ENCODE assay signal across 8 mouse cellular contexts in the genomic region with DNA sequence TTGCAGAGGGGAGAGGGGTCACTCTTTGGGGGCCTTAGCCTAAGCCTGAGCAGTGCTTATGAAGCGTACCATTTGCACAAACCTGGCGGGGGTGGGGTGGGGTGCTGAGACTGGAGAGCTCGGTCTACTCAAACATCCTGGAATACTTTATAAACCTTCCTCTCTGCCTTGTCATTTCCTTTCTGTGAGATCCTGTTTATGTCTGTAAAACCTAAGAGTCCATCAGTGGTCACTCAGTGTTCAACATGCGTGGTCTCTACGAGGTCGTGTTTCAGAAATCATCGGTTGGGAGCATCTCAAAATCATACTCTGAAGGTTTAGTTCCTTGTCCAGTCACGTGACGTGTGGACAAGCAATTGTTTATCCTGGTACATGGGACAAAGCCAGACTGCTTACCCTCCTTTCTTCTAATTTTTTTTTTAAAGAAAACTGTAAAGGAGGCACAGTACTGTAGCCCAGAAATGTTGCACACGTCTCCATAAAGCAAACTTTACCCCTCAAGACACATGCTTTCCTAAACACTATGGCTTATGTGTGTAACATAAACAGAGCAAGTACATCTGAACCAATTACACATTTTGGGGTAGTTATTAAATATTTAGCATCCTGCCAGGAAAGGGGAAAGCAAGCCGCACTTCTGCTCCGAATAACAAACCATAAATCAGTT.
DNase-seq lines count a peak whose midpoint lies in the region; ATAC-seq and TF ChIP-seq lines count a peak whose summit lies in the region.

No protein-coding gene starts in this region.

- intact Hi-C loops in left cerebral cortex, postnatal 36 days (cut with DNase I): no loop called here

- no peaks in the 10 kb centered on the region for H3K27me3 ChIP-seq in cerebellum, adult 2 months (ENCODE audit: control insufficient read depth, insufficient read depth, low read length)
- no peaks in the 10 kb centered on the region; the same call in 1 of the 2 replicates for H3K27me3 ChIP-seq in liver, embryonic 12.5 days (replicated peaks)

- H3K4me2 ChIP-seq in liver, embryonic 12.5 days: peak overlapping the region; percentile 75

- TF ChIP-seq CTCF in cerebellum, adult 2 months (IDR thresholded peaks at IDR 0.05; ENCODE audit: borderline replicate concordance, insufficient read depth, low read depth, low read length): no peak

- H3K27ac ChIP-seq in cerebellum, adult 2 months (ENCODE audit: insufficient read depth, low read length): no peak overlapping the region
- peak overlapping the region; percentile 74; the same call in 1 of the 2 replicates for H3K27ac ChIP-seq in liver, embryonic 12.5 days

- DNase-seq in cerebellum, adult 2 months: no peak
- DNase-seq in cerebellum, postnatal 36 days: no peak
- peak; percentile 29 for DNase-seq in embryo, embryonic 9.5 days (ENCODE audit: extremely low spot score)
- no peak for DNase-seq in right cerebral cortex, postnatal 14 days
- DNase-seq in left cerebral cortex, postnatal 36 days (ENCODE audit: low spot score in 2 of 2): no peak

- ATAC-seq in hematopoietic stem cell, adult 5-6 weeks (replicated peaks in 1 of 2; ENCODE audit: insufficient read depth in 1 of 2, low FRiP score in 2 of 2, low TSS enrichment in 1 of 2, low read depth in 1 of 2, poor library complexity in 2 of 2, severe bottlenecking in 2 of 2): peak; percentile 8 to 38; a peak in 2 of 4 replicates
- no peak; the same call in 1 of the 2 replicates for ATAC-seq in liver, embryonic 12.5 days
- ATAC-seq in monocyte, adult 5-6 weeks (replicated peaks; ENCODE audit: insufficient number of reproducible peaks, low FRiP score, low TSS enrichment, poor library complexity, severe bottlenecking): peak; percentile 38

- H3K9me3 ChIP-seq in liver, embryonic 12.5 days (replicated peaks): no peaks in the 10 kb centered on the region

- H3K36me3 ChIP-seq in liver, embryonic 12.5 days: no peaks in the 10 kb centered on the region

- H3K9ac ChIP-seq in liver, embryonic 12.5 days: peak overlapping the region; percentile 64

- no peaks in the 10 kb centered on the region for H3K4me1 ChIP-seq in cerebellum, adult 2 months (ENCODE audit: control insufficient read depth, insufficient read depth, low read length)
- peaks cover 13% of the 10 kb centered on the region; the same call in 1 of the 2 replicates for H3K4me1 ChIP-seq in liver, embryonic 12.5 days

- H3K4me3 ChIP-seq in cerebellum, adult 2 months (replicated peaks; ENCODE audit: insufficient read depth, low read depth, low read length): peak overlapping the region; percentile 66
- H3K4me3 ChIP-seq in liver, embryonic 12.5 days: peak overlapping the region; percentile 65

- TF ChIP-seq POLR2A in cerebellum, adult 2 months (IDR thresholded peaks at IDR 0.05; ENCODE audit: borderline replicate concordance, insufficient read depth, low read length): no peak

- 22% methylated on average over 12 of the region's 12 CpGs for WGBS in cerebellum, adult 2 months
- WGBS in liver, embryonic 12.5 days (ENCODE audit: insufficient replicate concordance): 19% methylated on average over 12 of the region's 12 CpGs
